Mouse (Mus musculus) 3134 (cell line): ENCODE measurements around the gene Slc12a5.
A peak's percentile ranks its signal among the peaks of the same experiment; 100 is the strongest.

Experiments used
- DNase-seq: peaks from one replicate; pipeline ENCODE4 v3.0.0-alpha.2; 2011; ENCODE audit warnings: low spot score; ENCODE audit not compliant: insufficient read length; ENCODE audit errors: extremely low read depth

Gene Slc12a5

GRCm38 (mm10) chr2:164970631-164971196 is 10.1 kb downstream of the Slc12a5 start:
- DNase-seq, result no peak

- peak; percentile 72 for DNase-seq
Measured at GRCm38 (mm10) chr2:164972646-164973045, 12.0 kb downstream of the Slc12a5 start.

- DNase-seq, result peak; percentile 57
Measured at GRCm38 (mm10) chr2:164975611-164976010, 15.0 kb downstream of the Slc12a5 start.

DNA sequence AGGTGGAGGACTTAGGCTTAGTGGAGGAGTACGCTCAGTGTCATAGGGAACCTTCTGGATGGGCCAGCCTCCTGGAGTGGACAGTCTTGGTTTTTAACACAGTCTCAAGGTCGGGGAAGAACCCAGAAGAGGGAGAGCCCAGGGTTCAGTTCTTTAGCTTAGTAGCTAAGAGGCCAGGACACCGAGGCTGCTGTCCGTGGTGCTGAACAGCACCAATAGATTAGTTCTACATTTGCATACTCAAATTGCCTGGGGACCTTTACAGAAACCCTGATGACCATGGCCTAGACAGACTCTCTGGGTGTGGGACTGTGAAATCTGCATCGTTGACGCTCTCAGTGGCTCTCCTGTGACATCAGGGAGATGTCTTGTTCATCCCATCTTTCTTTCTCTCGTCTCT is 19.1 kb downstream of the Slc12a5 start:
- DNase-seq, result no peak

DNA sequence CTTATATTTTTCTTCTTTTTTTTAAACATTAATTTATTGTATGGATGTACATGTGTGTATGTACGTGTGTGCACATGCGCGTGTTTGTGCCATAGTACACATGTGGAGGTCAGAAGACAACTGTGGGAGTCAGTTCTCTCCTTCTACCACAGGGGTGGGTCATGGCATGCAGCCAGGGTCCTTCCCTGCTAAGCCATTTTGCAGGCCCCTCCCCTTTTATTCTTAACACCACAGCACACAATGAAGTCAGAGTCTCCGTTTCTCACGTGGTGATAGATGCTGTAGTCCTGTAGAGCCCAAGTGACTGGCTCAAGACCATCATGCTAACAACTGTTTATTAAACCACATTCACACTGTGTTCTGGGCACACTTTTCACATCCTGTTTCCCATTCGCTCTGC is 25.4 kb downstream of the Slc12a5 start:
- DNase-seq, result no peak

DNA sequence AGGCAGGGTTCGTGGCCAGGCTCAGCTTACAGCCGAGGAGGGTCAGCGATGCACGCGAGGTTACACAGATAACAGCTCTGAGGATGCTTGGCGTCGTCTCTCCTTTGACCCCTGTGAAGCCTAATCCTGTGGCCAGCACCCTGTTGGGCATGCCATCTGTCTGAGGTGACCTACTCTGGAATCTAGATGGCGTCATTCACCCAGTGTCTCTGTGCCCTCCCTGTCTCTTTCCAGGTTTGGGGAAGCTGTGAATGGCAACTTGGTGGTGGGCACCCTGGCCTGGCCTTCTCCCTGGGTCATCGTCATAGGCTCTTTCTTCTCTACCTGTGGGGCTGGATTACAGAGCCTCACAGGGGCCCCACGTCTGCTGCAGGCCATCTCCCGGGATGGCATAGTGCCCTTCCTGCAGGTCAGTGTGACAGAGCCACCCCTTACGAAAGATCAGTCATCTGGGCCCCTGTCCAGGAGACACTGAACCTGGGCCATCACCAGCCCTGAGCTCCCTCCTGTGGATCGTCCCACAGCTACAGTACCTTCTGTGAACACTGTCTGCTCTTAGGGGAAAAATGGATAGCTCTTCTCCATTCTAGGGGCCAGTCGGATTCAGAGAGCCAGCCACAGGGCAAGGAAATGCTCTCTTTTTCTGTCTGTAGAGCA is 25.9 kb downstream of the Slc12a5 start:
- no peak for DNase-seq

DNA sequence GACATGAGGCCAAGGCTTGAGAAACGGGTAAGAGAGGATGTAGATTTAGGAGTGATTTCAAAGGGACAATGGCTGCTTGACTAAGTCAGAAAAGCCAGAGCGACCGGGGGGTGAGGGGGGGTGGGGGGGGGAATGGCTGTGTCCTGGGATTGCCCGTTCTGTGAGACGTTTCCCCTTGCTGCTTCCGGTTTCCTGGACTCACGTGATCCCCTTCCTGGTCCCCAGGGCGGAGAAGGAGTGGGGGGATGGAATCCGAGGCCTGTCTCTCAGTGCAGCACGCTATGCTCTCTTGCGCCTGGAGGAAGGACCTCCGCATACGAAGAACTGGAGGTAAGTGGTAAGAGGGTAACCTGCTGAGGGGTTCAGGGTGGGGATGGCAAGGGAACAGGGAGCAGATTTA is 28.2 kb downstream of the Slc12a5 start:
- no peak for DNase-seq

DNA sequence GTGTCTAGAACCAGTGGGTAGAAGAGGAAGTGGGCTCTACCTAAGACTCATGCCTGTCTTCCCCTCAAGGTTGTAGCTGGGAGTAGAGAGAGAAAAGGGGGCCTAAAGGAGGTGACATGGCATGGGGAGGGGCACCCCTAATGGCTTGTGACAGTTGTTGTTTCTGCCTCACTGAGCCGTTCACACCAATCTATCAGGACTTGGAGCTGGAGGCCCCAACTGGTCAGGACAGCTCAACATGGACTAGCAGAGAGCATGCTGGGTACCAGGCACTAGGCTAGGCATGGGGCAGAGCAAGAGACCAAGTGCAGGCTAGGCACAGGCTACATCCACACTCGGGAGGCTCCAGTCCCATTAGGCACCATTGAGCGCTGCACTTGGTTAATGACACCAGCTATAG is 30.5 kb downstream of the Slc12a5 start:
- no peak for DNase-seq

- no peak for DNase-seq
Measured at GRCm38 (mm10) chr2:164991808-164992207, 31.2 kb downstream of the Slc12a5 start.

- DNase-seq, result no peak
Measured at GRCm38 (mm10) chr2:164994156-164994555, 33.6 kb downstream of the Slc12a5 start.

- no peak for DNase-seq
Measured at GRCm38 (mm10) chr2:164994659-164995428, 34.2 kb downstream of the Slc12a5 start.

DNA sequence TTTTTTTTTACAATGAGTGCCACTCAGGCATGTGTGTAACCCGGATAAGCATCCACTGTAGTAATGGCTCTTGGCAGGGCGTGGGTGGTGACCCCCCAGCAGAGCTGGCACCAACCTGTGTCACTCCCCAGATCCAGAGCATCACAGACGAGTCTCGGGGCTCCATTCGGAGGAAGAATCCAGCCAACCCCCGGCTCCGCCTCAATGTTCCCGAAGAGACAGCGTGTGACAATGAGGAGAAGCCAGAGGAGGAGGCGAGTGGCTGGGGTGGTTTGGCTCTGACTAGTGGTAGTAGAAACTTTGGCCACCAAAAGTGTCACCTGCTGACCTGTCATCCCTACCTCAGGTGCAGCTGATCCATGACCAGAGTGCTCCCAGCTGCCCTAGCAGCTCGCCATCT is 35.4 kb downstream of the Slc12a5 start:
- no peak for DNase-seq

DNA sequence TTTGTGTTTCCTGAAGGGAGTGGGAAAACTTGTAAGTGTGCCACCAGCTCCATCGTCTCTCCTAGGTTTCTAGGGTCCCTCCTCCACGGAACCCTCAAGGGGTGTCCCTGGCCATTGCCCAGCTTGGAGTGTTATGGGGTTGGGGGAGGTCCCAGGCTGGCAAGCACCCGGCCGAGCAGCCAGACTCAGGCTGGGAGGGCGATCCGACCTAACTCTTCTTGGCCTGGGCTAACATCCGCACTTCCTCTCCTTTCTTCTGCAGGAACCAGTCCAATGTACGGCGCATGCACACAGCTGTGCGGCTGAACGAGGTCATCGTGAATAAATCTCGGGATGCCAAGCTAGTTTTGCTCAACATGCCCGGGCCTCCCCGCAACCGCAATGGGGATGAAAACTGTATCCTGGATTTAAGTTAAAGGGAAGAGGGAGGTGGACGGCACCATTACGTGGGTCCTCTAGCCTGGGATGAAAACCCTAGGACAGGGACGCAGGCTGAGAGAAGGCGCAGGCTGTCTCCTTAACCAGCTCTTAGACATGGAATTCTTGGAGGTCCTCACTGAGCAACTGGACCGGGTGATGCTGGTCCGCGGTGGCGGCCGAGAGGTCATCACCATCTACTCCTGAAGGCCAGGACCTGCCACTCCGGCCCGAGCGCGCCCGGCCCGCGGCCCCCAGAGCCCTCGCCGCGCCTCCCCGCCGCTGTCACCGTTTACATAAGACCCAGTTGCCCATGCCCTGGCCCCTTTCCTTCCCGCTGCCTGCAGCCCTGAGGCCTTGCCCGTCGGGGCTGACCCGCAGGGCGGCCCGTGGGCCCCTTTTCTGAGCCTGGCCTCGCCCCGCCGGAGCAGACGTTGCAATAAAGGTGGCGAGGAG is 36.5 kb downstream of the Slc12a5 start:
- DNase-seq, result peak; percentile 28

- peak; percentile 28 for DNase-seq
Measured at GRCm38 (mm10) chr2:164997721-164998428, 37.3 kb downstream of the Slc12a5 start.

GRCm38 (mm10) chr2:165001958-165002357 is 41.4 kb downstream of the Slc12a5 start:
- no peak for DNase-seq

DNA sequence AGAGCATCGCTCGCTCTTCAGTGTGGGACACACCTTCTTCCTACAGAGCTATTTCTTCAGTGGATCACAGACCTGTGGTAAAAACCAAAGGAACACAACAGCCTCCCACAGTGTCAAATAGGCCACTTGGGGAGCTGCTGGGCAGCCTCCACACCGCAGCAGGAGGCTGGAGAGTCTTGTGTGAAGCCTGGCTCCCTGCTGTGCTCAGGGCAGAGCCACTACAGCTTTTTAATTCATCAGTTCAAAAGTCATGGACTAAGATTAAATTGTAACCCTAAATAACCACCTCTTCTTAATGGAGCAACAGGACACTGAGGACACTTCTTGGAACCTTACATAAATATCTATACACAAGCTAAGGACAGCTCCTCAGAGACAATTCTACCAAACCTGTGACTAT is 42.5 kb downstream of the Slc12a5 start:
- DNase-seq, result no peak

- DNase-seq, result no peak
Measured at GRCm38 (mm10) chr2:165004237-165004636, 43.6 kb downstream of the Slc12a5 start.

DNA sequence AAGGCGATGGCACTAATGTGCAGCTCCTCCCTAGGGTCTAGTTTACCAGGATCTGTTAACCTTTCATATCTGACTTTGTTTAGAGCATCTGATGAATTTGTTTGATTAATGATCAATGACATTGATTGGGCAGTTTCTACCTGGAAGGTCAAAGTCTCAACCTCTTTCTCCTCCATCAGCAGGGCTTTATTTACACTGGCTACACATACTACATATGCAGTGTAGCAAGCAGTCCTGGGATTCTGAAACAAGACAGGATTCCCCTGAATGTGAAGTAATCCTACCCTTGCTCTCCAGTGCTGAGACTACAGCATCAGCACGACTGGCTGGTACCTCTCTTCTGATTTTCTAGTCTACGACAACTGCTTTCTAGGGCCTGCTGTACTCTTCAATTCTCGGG is 46.2 kb downstream of the Slc12a5 start:
- no peak for DNase-seq

- no peak for DNase-seq
Measured at GRCm38 (mm10) chr2:165007986-165008385, 47.4 kb downstream of the Slc12a5 start.

DNA sequence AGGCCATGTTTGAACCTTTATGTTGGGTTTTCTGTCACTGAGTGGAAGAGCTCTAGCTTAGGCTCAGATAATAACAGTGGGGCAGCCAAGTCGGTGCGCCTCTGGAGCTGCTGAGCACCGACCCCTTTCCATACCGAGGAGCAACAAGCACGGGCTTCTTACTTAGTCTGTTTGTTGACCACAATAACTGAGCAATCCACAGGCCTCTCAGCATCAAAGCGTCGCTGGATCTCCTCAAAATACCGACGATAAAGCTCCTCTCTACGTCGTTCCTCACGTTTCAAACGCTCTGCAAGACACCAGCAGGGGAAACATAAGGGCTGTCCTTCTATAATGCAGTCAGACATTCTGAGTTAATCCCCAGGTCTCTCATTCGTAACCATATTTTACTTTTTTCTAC is 48.6 kb downstream of the Slc12a5 start:
- no peak for DNase-seq
